Mouse (Mus musculus): ENCODE measurements around the gene Mras.

Mras gene

GRCm38 (mm10) chr9:99357921-99358692, 79.1 kb downstream of the Mras start, which contains the start of gene Esyt3:
Gene Esyt3, minus strand, starts transcription at chr9:99358557.
- no peak for DNase-seq (ENCODE audit: low spot score)

DNA sequence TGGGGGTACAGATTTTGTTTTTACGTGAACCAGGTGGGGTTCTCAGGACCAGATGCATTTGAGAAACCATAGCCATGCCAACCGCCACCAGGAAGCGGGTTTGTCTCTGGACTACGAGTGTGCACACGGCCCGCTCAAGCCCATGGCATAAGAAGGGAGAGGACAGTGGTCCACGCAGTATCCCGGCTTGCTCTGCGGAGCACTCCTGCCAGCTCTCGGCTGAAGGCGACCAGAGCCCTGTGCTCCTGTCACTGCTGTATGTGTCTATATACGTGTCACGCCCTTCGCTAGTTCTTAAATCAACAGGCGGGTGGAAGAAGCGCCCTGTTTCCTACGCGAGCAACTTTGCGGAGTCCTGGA, 79.6 kb downstream of the Mras start:
- no peak for DNase-seq (ENCODE audit: low spot score)

DNA sequence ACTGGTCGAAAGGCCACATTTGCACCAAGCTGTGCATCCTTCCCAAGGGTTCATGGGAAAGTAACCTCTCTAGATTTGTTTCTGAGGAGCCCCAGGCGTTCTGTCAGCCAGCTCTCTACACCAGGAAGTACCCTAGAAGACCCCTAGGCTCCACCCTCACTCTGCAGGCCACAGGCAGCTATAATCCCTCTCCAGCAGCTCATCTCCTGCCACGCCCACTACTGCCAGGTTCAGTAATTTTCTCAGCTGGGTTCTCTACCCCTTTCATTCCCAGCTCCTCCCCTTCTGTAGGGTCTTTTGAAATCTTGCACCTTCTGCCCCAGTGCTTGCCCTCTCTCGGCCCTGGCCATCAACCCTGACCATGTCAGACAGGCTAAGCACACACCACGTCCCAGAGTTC, 81.2 kb downstream of the Mras start:
- DNase-seq (ENCODE audit: low spot score), result no peak

DNA sequence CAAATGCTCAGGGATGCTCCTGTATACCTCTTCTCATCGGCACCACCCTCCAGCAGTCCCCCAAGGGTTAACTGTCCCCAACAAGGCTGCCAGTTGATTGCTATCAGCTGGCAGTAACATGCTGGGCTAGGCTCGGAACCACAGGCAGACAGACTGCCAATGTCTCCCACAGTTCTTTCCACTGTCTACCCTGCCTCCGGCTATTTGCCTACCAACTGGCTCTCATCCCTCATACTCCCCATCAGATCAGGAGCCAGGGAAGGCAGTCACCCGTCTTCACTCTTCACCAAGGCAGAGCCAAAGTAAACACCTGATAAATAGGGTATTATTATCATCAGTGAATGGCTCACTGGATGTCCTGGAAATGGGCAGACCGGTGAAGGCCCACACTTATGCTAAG, 82.4 kb downstream of the Mras start:
- no peak for DNase-seq (ENCODE audit: low spot score)

- no peak for DNase-seq (ENCODE audit: low spot score)
These were observed 83.8 kb downstream of the Mras start for GRCm38 (mm10) chr9:99353390-99353789.

DNA sequence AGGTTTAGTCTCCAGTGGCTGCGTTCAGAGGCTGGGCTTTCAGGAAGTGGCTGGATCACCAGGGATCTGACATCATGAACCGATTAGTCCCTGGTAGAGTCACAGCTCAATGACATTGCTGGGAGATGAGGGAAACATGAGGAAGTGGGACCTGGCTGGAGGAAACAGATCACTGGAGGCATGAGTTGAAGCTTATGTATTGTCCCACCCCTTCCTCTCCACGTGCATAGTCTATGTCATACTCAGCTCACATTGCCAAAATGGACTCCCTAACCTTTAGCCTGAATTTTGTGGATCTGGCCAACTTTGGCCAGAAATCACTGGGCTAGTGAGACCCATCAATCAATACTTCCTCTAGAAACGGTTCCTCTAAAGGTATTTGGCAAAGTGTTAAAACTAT, 84.2 kb downstream of the Mras start:
- DNase-seq (ENCODE audit: low spot score), result no peak

- DNase-seq (ENCODE audit: low spot score), result no peak
These were observed 91.8 kb downstream of the Mras start for GRCm38 (mm10) chr9:99345351-99345792.

- no peak for DNase-seq (ENCODE audit: low spot score)
These were observed 95.6 kb downstream of the Mras start for GRCm38 (mm10) chr9:99341600-99341999.

DNA sequence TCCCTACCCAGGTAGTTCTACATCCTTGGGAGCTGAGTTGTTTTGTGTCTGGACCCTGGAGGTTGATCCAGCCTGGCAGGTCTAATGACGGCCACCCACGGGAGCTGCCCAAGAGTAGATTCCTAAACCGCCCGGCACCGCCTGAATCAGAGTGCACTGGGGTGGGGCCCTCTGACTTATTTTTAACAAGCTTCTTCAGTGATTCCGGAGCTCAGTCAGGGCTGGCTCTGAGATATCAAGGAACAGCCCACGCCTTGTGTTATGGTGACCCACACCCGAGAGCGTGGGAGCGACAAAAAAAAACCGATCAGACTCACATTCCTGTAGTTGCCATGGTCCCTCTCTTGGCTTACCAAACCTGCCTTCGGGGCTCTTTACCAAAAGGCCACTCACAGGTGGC, 97.1 kb downstream of the Mras start:
- no peak for DNase-seq (ENCODE audit: low spot score)

DNA sequence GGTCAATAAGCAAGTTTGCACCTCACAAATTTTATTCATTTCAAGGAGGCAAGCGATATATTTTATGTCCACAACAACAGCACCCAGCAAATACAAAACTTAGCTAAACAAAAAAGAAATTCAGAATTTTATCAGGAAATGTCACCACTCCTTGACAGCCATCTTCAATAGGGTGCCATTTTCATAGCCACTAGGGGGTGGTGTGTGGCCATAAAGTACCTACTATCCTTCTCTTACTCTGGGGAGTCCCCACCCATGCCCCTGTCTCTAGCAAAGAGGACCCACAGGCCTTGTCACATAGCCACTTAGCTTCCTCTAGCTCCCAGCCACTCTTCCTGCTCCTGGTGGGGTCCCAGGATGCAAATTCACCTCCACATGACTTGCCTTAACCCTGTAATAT, 98.0 kb downstream of the Mras start:
- no peak for DNase-seq (ENCODE audit: low spot score)

DNA sequence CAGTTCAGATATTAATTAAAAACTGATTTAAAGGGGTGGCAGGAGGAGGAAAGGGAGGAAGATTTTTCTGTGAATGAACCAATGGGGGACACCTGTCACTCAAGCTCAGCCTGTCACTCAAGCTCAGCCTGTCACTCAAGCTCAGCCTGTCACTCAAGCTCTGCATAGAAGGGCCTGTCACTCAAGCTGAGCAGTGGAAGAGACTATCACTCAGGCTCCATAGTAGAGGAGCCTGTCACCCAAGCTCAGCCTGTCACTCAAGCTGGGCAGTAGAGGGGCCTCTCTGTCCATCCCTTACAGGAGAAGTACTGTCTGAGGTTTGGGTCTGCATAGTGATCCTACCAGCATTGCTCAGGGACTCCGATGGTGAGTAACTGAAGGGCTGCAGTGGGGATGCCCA, 98.9 kb downstream of the Mras start:
- no peak for DNase-seq (ENCODE audit: low spot score)

DNA sequence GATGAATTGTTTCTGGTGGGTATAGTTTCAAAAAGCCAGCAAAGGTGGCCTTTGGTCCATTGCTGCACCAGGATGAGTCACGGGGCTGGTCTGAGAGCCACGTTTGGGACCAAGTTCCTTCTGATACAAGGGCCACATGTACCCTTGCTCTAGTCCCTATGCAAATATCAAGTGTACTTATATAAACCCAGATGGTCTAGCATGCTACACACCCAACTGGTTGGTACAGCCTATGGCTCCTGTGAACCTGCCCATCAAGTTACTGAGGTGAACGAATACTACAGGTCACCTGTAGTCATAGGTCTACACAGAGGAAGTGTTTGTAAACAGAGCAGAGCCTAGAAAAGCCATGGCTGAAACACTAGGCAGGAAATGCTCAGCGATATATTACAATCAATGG, 100.6 kb downstream of the Mras start:
- DNase-seq (ENCODE audit: low spot score), result no peak

Measured in c-Kit-positive CD71-positive TER-119-positive erythroid progenitor cells, embryonic 14.5 days (primary cell).